Comparison of ENCODE assay signal across 9 mouse cellular contexts in the genomic region with DNA sequence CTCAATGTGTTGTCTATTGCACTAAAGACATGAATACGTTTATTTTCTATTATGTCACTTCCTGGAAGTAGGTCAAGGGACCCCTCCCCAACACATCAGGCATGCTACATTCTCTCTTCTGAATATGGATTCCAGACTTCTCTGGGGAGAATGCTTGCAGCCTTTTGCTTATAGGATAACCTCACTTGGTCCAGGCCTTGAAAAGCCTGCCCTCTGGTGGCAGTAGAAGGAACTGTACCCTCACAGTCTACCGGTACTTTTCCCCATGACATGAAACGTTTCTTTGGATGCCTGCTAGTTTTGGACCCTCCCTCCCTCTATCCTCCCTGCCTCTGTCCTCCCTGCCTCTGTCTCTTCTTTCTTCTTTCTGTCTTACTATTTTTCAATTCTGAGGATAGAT. TPM values are rescaled to one million over a fixed set of nuclear protein-coding genes. Genes with fewer than 3 reads are reported as not detected.
DNase-seq lines count a peak whose midpoint lies in the region; ATAC-seq and TF ChIP-seq lines count a peak whose summit lies in the region.
"Had no signal": no experiment of that assay in that cellular context is flagged by ENCODE, and none has a peak within 500 bp of the region (broad histone marks: within the 10 kb centered on the region; RNA-seq: fewer than 3 reads in every experiment).

No protein-coding gene starts in this region.

- TF ChIP-seq EP300 in heart, adult 2 months (IDR thresholded peaks at IDR 0.05; ENCODE audit: insufficient read depth, low read depth, low read length), result 0 out of 2 replicates have a peak, but pooled peaks have one; percentile 58

- H3K4me3 ChIP-seq in heart, adult 2 months, result no peak overlapping the region
- no peak overlapping the region for H3K4me3 ChIP-seq in heart, embryonic 11.5 days (ENCODE audit: low read depth, low read length)
- H3K4me3 ChIP-seq in embryonic facial prominence, embryonic 10.5 days, result no peak overlapping the region
- H3K4me3 ChIP-seq in midbrain, embryonic 14.5 days (replicated peaks; ENCODE audit: low read depth, low read length), result no peak overlapping the region
- no peak overlapping the region for H3K4me3 ChIP-seq in stomach, embryonic 16.5 days (replicated peaks; ENCODE audit: low read length)
- H3K4me3 ChIP-seq: neural tube, embryonic 12.5 days had no signal

- no peaks in the 10 kb centered on the region for H3K79me2 ChIP-seq in heart, adult 2 months (replicated peaks; ENCODE audit: control insufficient read depth, insufficient read depth, low read length)

- no peaks in the 10 kb centered on the region for H3K4me1 ChIP-seq in heart, adult 2 months (ENCODE audit: control insufficient read depth, insufficient read depth, low read length)
- H3K4me1 ChIP-seq in heart, embryonic 11.5 days (ENCODE audit: control insufficient read depth, insufficient read depth, low read length), result no peaks in the 10 kb centered on the region
- H3K4me1 ChIP-seq in embryonic facial prominence, embryonic 10.5 days, result peaks cover 5% of the 10 kb centered on the region; the same call in 1 of the 2 replicates
- H3K4me1 ChIP-seq in midbrain, embryonic 14.5 days (ENCODE audit: control insufficient read depth, insufficient read depth, low read length), result no peaks in the 10 kb centered on the region
- H3K4me1 ChIP-seq in stomach, embryonic 16.5 days (ENCODE audit: control insufficient read depth, insufficient read depth, low read length), result no peaks in the 10 kb centered on the region
- H3K4me1 ChIP-seq: neural tube, embryonic 12.5 days had no signal

- peak; percentile 62 to 77 for DNase-seq in heart, adult 2 months
- DNase-seq in adrenal gland, postnatal 14 days, result peak; percentile 76
- peak; percentile 77 for DNase-seq in embryonic facial prominence, embryonic 10.5 days (ENCODE audit: low spot score)
- DNase-seq in induced T-regulatory cell, adult 2 months (ENCODE audit: low read depth), result peak; percentile 88
- peak; percentile 74 to 82 for DNase-seq in left cerebral cortex, adult 18-20 months (ENCODE audit: low spot score in 2 of 2)
- DNase-seq in midbrain, embryonic 14.5 days, result peak; percentile 85

- no peaks in the 10 kb centered on the region for H3K36me3 ChIP-seq in heart, adult 2 months (ENCODE audit: control insufficient read depth, insufficient read depth, low read length)
- no peaks in the 10 kb centered on the region for H3K36me3 ChIP-seq in heart, embryonic 11.5 days (ENCODE audit: control insufficient read depth, insufficient read depth, low read length)
- no peaks in the 10 kb centered on the region for H3K36me3 ChIP-seq in embryonic facial prominence, embryonic 10.5 days (replicated peaks)
- no peaks in the 10 kb centered on the region for H3K36me3 ChIP-seq in midbrain, embryonic 14.5 days (ENCODE audit: control insufficient read depth, insufficient read depth, low read length)
- H3K36me3 ChIP-seq in stomach, embryonic 16.5 days (ENCODE audit: control insufficient read depth, insufficient read depth, low read length), result no peaks in the 10 kb centered on the region
- H3K36me3 ChIP-seq: neural tube, embryonic 12.5 days had no signal

- H3K9ac ChIP-seq in heart, adult 2 months (ENCODE audit: low read depth, low read length), result no peak overlapping the region
- H3K9ac ChIP-seq in heart, embryonic 11.5 days (ENCODE audit: low read depth, low read length), result no peak overlapping the region
- no peak overlapping the region for H3K9ac ChIP-seq in midbrain, embryonic 14.5 days (replicated peaks; ENCODE audit: low read length)
- no peak overlapping the region for H3K9ac ChIP-seq in stomach, embryonic 16.5 days (ENCODE audit: low read length)
- H3K9ac ChIP-seq: neural tube, embryonic 12.5 days had no signal

- ATAC-seq in heart, embryonic 11.5 days (replicated peaks; ENCODE audit: insufficient number of reproducible peaks, low FRiP score, low TSS enrichment), result no peak
- ATAC-seq in midbrain, embryonic 14.5 days (ENCODE audit: low FRiP score, low TSS enrichment), result no peak
- peak; percentile 54; the same call in 1 of the 2 replicates for ATAC-seq in stomach, embryonic 16.5 days (ENCODE audit: insufficient read depth, low FRiP score)

- TF ChIP-seq POLR2A in heart, adult 2 months (IDR thresholded peaks at IDR 0.05; ENCODE audit: insufficient read depth, low read depth, low read length), result no peak

- H3K4me2 ChIP-seq in heart, embryonic 11.5 days, result no peak overlapping the region
- H3K4me2 ChIP-seq in midbrain, embryonic 14.5 days (ENCODE audit: low read length), result no peak overlapping the region
- H3K4me2 ChIP-seq in stomach, embryonic 16.5 days (ENCODE audit: low read depth, low read length), result no peak overlapping the region
- H3K4me2 ChIP-seq: neural tube, embryonic 12.5 days had no signal

- intact Hi-C loops in heart, adult 2 months (cut with DNase I), result no loop called here

- 6% methylated on average over 3 of the region's 3 CpGs for WGBS in heart, adult 2 months
- WGBS in heart, embryonic 11.5 days (ENCODE audit: insufficient replicate concordance), result 4% methylated on average over 3 of the region's 3 CpGs
- 2% methylated on average over 3 of the region's 3 CpGs for WGBS in embryonic facial prominence, embryonic 10.5 days
- WGBS in midbrain, embryonic 14.5 days, result 6% methylated on average over 3 of the region's 3 CpGs
- 3% methylated on average over 3 of the region's 3 CpGs for WGBS in stomach, embryonic 16.5 days

- no peaks in the 10 kb centered on the region for H3K9me3 ChIP-seq in heart, embryonic 11.5 days (replicated peaks; ENCODE audit: control insufficient read depth, low read length)
- H3K9me3 ChIP-seq in embryonic facial prominence, embryonic 10.5 days, result peaks cover 7% of the 10 kb centered on the region; the same call in 1 of the 2 replicates
- no peaks in the 10 kb centered on the region for H3K9me3 ChIP-seq in midbrain, embryonic 14.5 days (ENCODE audit: control insufficient read depth, low read length)
- H3K9me3 ChIP-seq in stomach, embryonic 16.5 days (replicated peaks; ENCODE audit: control insufficient read depth, low read length), result no peaks in the 10 kb centered on the region; the same call in 1 of the 2 replicates

- H3K27me3 ChIP-seq in heart, adult 2 months (ENCODE audit: control insufficient read depth, insufficient read depth, low read length), result no peaks in the 10 kb centered on the region
- H3K27me3 ChIP-seq in heart, embryonic 11.5 days (ENCODE audit: control insufficient read depth, insufficient read depth, low read length), result no peaks in the 10 kb centered on the region
- H3K27me3 ChIP-seq in embryonic facial prominence, embryonic 10.5 days (replicated peaks; ENCODE audit: low read depth, poor library complexity, severe bottlenecking), result no peaks in the 10 kb centered on the region
- H3K27me3 ChIP-seq in midbrain, embryonic 14.5 days (ENCODE audit: control insufficient read depth, insufficient read depth, low read length), result no peaks in the 10 kb centered on the region
- no peaks in the 10 kb centered on the region for H3K27me3 ChIP-seq in stomach, embryonic 16.5 days (ENCODE audit: control insufficient read depth, insufficient read depth, low read length)
- H3K27me3 ChIP-seq: neural tube, embryonic 12.5 days had no signal

- no peak; the same call in 1 of the 2 replicates for TF ChIP-seq CTCF in heart, adult 2 months (IDR thresholded peaks at IDR 0.05)

- no peak overlapping the region for H3K27ac ChIP-seq in heart, adult 2 months
- no peak overlapping the region for H3K27ac ChIP-seq in heart, embryonic 11.5 days (ENCODE audit: low read depth, low read length)
- H3K27ac ChIP-seq in embryonic facial prominence, embryonic 10.5 days (replicated peaks), result no peak overlapping the region
- H3K27ac ChIP-seq in midbrain, embryonic 14.5 days (replicated peaks; ENCODE audit: low read depth, low read length), result no peak overlapping the region
- H3K27ac ChIP-seq in stomach, embryonic 16.5 days (ENCODE audit: low read length), result no peak overlapping the region
- H3K27ac ChIP-seq: neural tube, embryonic 12.5 days had no signal

RNA-seq across cellular contexts. Expression of gene Wfdc2, which starts 31.0 kb away (rescaled TPM):
- total RNA-seq in heart, adult 2 months (2021), result 1 to 10 TPM in 1 of 2 experiments, under 1 TPM in 1; 0.43 to 1.3 TPM
- polyA plus RNA-seq in heart, adult 2 months (2012; rRNA removed), result 0.50 and 78.4 TPM in 2 replicates
- 6.6 and 10.3 TPM in 2 replicates for polyA plus RNA-seq in heart, embryonic 11.5 days (2014; fragmentation: Nextera tagmentation; extraction: Ambion mirVana)
- 2.1 TPM in 1 of 2 replicates, not detected in the other for total RNA-seq in adrenal gland, postnatal 14 days (2021)
- polyA plus RNA-seq in embryonic facial prominence, embryonic 10.5 days (2016; fragmentation: Nextera tagmentation; extraction: Ambion mirVana), result 59.8 and 62.7 TPM in 2 replicates
- total RNA-seq in left cerebral cortex, adult 18-20 months (2021), result under 1 TPM in 1 of 2 experiments, not detected in 1; 0.59 TPM
- polyA plus RNA-seq in midbrain, embryonic 14.5 days (2014; fragmentation: Nextera tagmentation; extraction: Ambion mirVana), result 0.61 and 1.2 TPM in 2 replicates
- 155 and 197 TPM in 2 replicates for polyA plus RNA-seq in stomach, embryonic 16.5 days (2015; fragmentation: Nextera tagmentation; extraction: Ambion mirVana)

RNA-seq across cellular contexts. Expression of gene Pigt, which starts 33.8 kb away (rescaled TPM):
- 10 to 100 TPM; 31.3 to 31.5 TPM for total RNA-seq in heart, adult 2 months (2021)
- polyA plus RNA-seq in heart, adult 2 months (2012; rRNA removed), result 47.1 and 51.3 TPM in 2 replicates
- polyA plus RNA-seq in heart, embryonic 11.5 days (2014; fragmentation: Nextera tagmentation; extraction: Ambion mirVana), result 63.0 and 66.0 TPM in 2 replicates
- total RNA-seq in adrenal gland, postnatal 14 days (2021), result 85.2 and 89.0 TPM in 2 replicates
- polyA plus RNA-seq in embryonic facial prominence, embryonic 10.5 days (2016; fragmentation: Nextera tagmentation; extraction: Ambion mirVana), result 34.8 and 38.1 TPM in 2 replicates
- total RNA-seq in left cerebral cortex, adult 18-20 months (2021), result 10 to 100 TPM; 83.0 to 89.2 TPM
- 98.9 and 115 TPM in 2 replicates for polyA plus RNA-seq in midbrain, embryonic 14.5 days (2014; fragmentation: Nextera tagmentation; extraction: Ambion mirVana)
- 69.6 and 72.9 TPM in 2 replicates for polyA plus RNA-seq in stomach, embryonic 16.5 days (2015; fragmentation: Nextera tagmentation; extraction: Ambion mirVana)

RNA-seq across cellular contexts. Expression of gene Spint3, which starts 42.1 kb away (rescaled TPM):
- not detected for total RNA-seq in heart, adult 2 months (2021)
- polyA plus RNA-seq in heart, adult 2 months (2012; rRNA removed), result not detected in 2 replicates
- polyA plus RNA-seq in heart, embryonic 11.5 days (2014; fragmentation: Nextera tagmentation; extraction: Ambion mirVana), result not detected in 2 replicates
- not detected in 2 replicates for total RNA-seq in adrenal gland, postnatal 14 days (2021)
- polyA plus RNA-seq in embryonic facial prominence, embryonic 10.5 days (2016; fragmentation: Nextera tagmentation; extraction: Ambion mirVana), result not detected in 2 replicates
- not detected for total RNA-seq in left cerebral cortex, adult 18-20 months (2021)
- not detected in 2 replicates for polyA plus RNA-seq in midbrain, embryonic 14.5 days (2014; fragmentation: Nextera tagmentation; extraction: Ambion mirVana)
- not detected in 2 replicates for polyA plus RNA-seq in stomach, embryonic 16.5 days (2015; fragmentation: Nextera tagmentation; extraction: Ambion mirVana)
- polyA plus RNA-seq: neural tube, embryonic 12.5 days had no signal

RNA-seq across cellular contexts. Expression of gene Dbndd2, which starts 45.3 kb away (rescaled TPM):
- total RNA-seq in heart, adult 2 months (2021), result 10 to 100 TPM in 1 of 2 experiments, 1 to 10 TPM in 1; 8.0 to 10.3 TPM
- 17.9 and 31.9 TPM in 2 replicates for polyA plus RNA-seq in heart, adult 2 months (2012; rRNA removed)
- polyA plus RNA-seq in heart, embryonic 11.5 days (2014; fragmentation: Nextera tagmentation; extraction: Ambion mirVana), result 16.5 and 21.9 TPM in 2 replicates
- 10.0 and 13.8 TPM in 2 replicates for total RNA-seq in adrenal gland, postnatal 14 days (2021)
- 1.8 TPM in 2 replicates for polyA plus RNA-seq in embryonic facial prominence, embryonic 10.5 days (2016; fragmentation: Nextera tagmentation; extraction: Ambion mirVana)
- 100 to 1,000 TPM; 108 to 126 TPM for total RNA-seq in left cerebral cortex, adult 18-20 months (2021)
- polyA plus RNA-seq in midbrain, embryonic 14.5 days (2014; fragmentation: Nextera tagmentation; extraction: Ambion mirVana), result 11.4 and 11.8 TPM in 2 replicates
- polyA plus RNA-seq in stomach, embryonic 16.5 days (2015; fragmentation: Nextera tagmentation; extraction: Ambion mirVana), result 12.1 and 21.3 TPM in 2 replicates

RNA-seq across cellular contexts. Expression of gene Wfdc6a, which starts 54.1 kb away (rescaled TPM):
- total RNA-seq in heart, adult 2 months (2021), result under 1 TPM in 1 of 2 experiments, not detected in 1; 0.30 TPM
- polyA plus RNA-seq in heart, adult 2 months (2012; rRNA removed), result 0.47 and 0.56 TPM in 2 replicates
- polyA plus RNA-seq in heart, embryonic 11.5 days (2014; fragmentation: Nextera tagmentation; extraction: Ambion mirVana), result not detected in 2 replicates
- total RNA-seq in adrenal gland, postnatal 14 days (2021), result 0.49 and 1.2 TPM in 2 replicates
- polyA plus RNA-seq in embryonic facial prominence, embryonic 10.5 days (2016; fragmentation: Nextera tagmentation; extraction: Ambion mirVana), result not detected in 2 replicates
- total RNA-seq in left cerebral cortex, adult 18-20 months (2021), result not detected
- not detected in 2 replicates for polyA plus RNA-seq in midbrain, embryonic 14.5 days (2014; fragmentation: Nextera tagmentation; extraction: Ambion mirVana)
- polyA plus RNA-seq in stomach, embryonic 16.5 days (2015; fragmentation: Nextera tagmentation; extraction: Ambion mirVana), result 1.3 and 2.2 TPM in 2 replicates
- polyA plus RNA-seq: neural tube, embryonic 12.5 days had no signal
